Mouse (Mus musculus): ENCODE results near the gene Idh1. TPM values are rescaled to one million over a fixed set of nuclear protein-coding genes. Genes with fewer than 3 reads are reported as not detected.
"Not testable (repeated sequence)": the region's sequence is repeated elsewhere in the genome, so short reads cannot be mapped to it uniquely, and the experiment has no call there.

The Idh1 gene
- 89.6 and 104 TPM in 2 replicates for total RNA-seq (2015)
- 172 and 200 TPM in 2 replicates for total RNA-seq (2017)

GRCm38 (mm10) chr1:65186287-65187073 lies at the start of gene Idh1, which contains the start of gene Pikfyve:
Idh1 (minus strand) TSS chr1:65186500.
Pikfyve (plus strand) TSS chr1:65186683.
- peak; percentile 97 for ATAC-seq (replicated peaks; ENCODE audit: poor library complexity)

- 0 out of 2 replicates have a peak, but pooled peaks have one; percentile 37 for ATAC-seq (replicated peaks; ENCODE audit: poor library complexity)
These were observed 44.3 kb upstream of the Idh1 start for GRCm38 (mm10) chr1:65230566-65230965.

GRCm38 (mm10) chr1:65229768-65230167 lies 43.5 kb upstream of the Idh1 start:
- ATAC-seq (replicated peaks; ENCODE audit: poor library complexity): not testable (repeated sequence)

- peak; percentile 86 for ATAC-seq (replicated peaks; ENCODE audit: poor library complexity)
These were observed 41.4 kb upstream of the Idh1 start for GRCm38 (mm10) chr1:65227681-65228080.

GRCm38 (mm10) chr1:65223654-65224053 lies 37.4 kb upstream of the Idh1 start:
- no peak for ATAC-seq (replicated peaks; ENCODE audit: poor library complexity)

GRCm38 (mm10) chr1:65217972-65218371 lies 31.7 kb upstream of the Idh1 start:
- ATAC-seq (replicated peaks; ENCODE audit: poor library complexity): no peak

- ATAC-seq (replicated peaks; ENCODE audit: poor library complexity): no peak
These were observed 31.3 kb upstream of the Idh1 start for GRCm38 (mm10) chr1:65217567-65217966.

GRCm38 (mm10) chr1:65213214-65213613 lies 26.9 kb upstream of the Idh1 start:
- ATAC-seq (replicated peaks; ENCODE audit: poor library complexity): no peak

GRCm38 (mm10) chr1:65204299-65204698 lies 18.0 kb upstream of the Idh1 start:
- ATAC-seq (replicated peaks; ENCODE audit: poor library complexity): peak; percentile 71

- no peak for ATAC-seq (replicated peaks; ENCODE audit: poor library complexity)
These were observed 12.6 kb upstream of the Idh1 start for GRCm38 (mm10) chr1:65198861-65199260.

GRCm38 (mm10) chr1:65198425-65198824 lies 12.1 kb upstream of the Idh1 start:
- peak; percentile 44; the same call in 1 of the 2 replicates for ATAC-seq (replicated peaks; ENCODE audit: poor library complexity)

- no peak for ATAC-seq (replicated peaks; ENCODE audit: poor library complexity)
These were observed 6.9 kb upstream of the Idh1 start for GRCm38 (mm10) chr1:65193226-65193625.

- ATAC-seq (replicated peaks; ENCODE audit: poor library complexity): no peak
These were observed 3.9 kb upstream of the Idh1 start for GRCm38 (mm10) chr1:65190172-65190571.

- ATAC-seq (replicated peaks; ENCODE audit: poor library complexity): no peak
These were observed 752 bp upstream of the Idh1 start for GRCm38 (mm10) chr1:65187074-65187430.

GRCm38 (mm10) chr1:65185524-65186205 lies 635 bp downstream of the Idh1 start:
- peak; percentile 14 for ATAC-seq (replicated peaks; ENCODE audit: poor library complexity)

- no peak for ATAC-seq (replicated peaks; ENCODE audit: poor library complexity)
These were observed 1.3 kb downstream of the Idh1 start for GRCm38 (mm10) chr1:65185011-65185410.

- ATAC-seq (replicated peaks; ENCODE audit: poor library complexity): no peak
These were observed 2.3 kb downstream of the Idh1 start for GRCm38 (mm10) chr1:65183994-65184393.

- ATAC-seq (replicated peaks; ENCODE audit: poor library complexity): no peak
These were observed 4.8 kb downstream of the Idh1 start for GRCm38 (mm10) chr1:65181459-65181858.

GRCm38 (mm10) chr1:65179634-65180249 lies 6.6 kb downstream of the Idh1 start:
- ATAC-seq (replicated peaks; ENCODE audit: poor library complexity): peak; percentile 21; the same call in 1 of the 2 replicates

GRCm38 (mm10) chr1:65178902-65179432 lies 7.3 kb downstream of the Idh1 start:
- peak; percentile 60 for ATAC-seq (replicated peaks; ENCODE audit: poor library complexity)

Measured in megakaryocyte progenitor cell, adult 5-6 weeks (primary cell).